ENCODE assay signal across 25 mouse cellular contexts in the genomic region with DNA sequence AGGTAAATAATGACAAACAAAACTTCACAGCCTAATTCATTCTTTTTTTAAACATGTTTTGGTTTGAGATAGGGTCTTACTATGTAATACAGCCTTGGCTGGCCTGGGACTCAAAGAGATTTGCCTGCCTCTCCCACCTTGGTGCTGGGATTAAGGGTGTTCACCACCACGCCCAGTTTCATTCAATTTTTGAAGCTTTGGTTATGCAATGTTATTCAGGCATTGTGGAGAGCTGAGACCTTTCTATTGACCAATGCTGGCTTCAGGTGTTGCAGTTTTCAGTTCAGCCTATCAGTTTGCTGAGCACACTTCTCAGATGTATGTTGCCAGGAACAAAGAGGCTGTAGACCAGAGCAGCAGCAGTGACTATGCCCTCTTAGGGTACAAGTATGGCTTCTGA. TPM values are rescaled to one million over a fixed set of nuclear protein-coding genes. Genes with fewer than 3 reads are reported as not detected.
DNase-seq lines count a peak whose midpoint lies in the region; ATAC-seq lines count a peak whose summit lies in the region.
"Had no signal": no experiment of that assay in that cellular context is flagged by ENCODE, and none has a peak within 500 bp of the region (broad histone marks: within the 10 kb centered on the region; RNA-seq: fewer than 3 reads in every experiment).

No protein-coding gene starts in this region.

- no peaks in the 10 kb centered on the region for H3K9me3 ChIP-seq in midbrain, embryonic 11.5 days (ENCODE audit: control insufficient read depth, low read length)
- no peaks in the 10 kb centered on the region for H3K9me3 ChIP-seq in midbrain, embryonic 16.5 days (replicated peaks; ENCODE audit: control insufficient read depth, low read length, poor library complexity, severe bottlenecking)
- H3K9me3 ChIP-seq: G1E had no signal

- no peaks in the 10 kb centered on the region for H3K36me3 ChIP-seq in midbrain, embryonic 11.5 days (ENCODE audit: control insufficient read depth, insufficient read depth, low read length)
- H3K36me3 ChIP-seq in midbrain, embryonic 16.5 days (ENCODE audit: control insufficient read depth, insufficient read depth, low read length) = no peaks in the 10 kb centered on the region

- H3K9ac ChIP-seq in midbrain, embryonic 11.5 days (ENCODE audit: low read length) = no peak overlapping the region
- no peak overlapping the region for H3K9ac ChIP-seq in midbrain, embryonic 16.5 days (ENCODE audit: low read depth, low read length)

- no peak overlapping the region for H3K4me3 ChIP-seq in midbrain, embryonic 11.5 days (ENCODE audit: low read depth, low read length)
- no peak overlapping the region for H3K4me3 ChIP-seq in midbrain, embryonic 16.5 days (ENCODE audit: low read depth, low read length)

- H3K4me1 ChIP-seq in midbrain, embryonic 11.5 days (ENCODE audit: control insufficient read depth, insufficient read depth, low read length) = no peaks in the 10 kb centered on the region; the same call in 1 of the 2 replicates
- H3K4me1 ChIP-seq in midbrain, embryonic 16.5 days (ENCODE audit: control insufficient read depth, insufficient read depth, low read length) = no peaks in the 10 kb centered on the region; the same call in 1 of the 2 replicates

- 90% methylated on average over 1 of the region's 1 CpGs for WGBS in midbrain, embryonic 11.5 days
- 92% methylated on average over 1 of the region's 1 CpGs for WGBS in midbrain, embryonic 16.5 days

- no peaks in the 10 kb centered on the region for H3K27me3 ChIP-seq in midbrain, embryonic 11.5 days (ENCODE audit: control insufficient read depth, insufficient read depth, low read length)
- no peaks in the 10 kb centered on the region for H3K27me3 ChIP-seq in midbrain, embryonic 16.5 days (ENCODE audit: control insufficient read depth, insufficient read depth, low read depth, low read length)
- H3K27me3 ChIP-seq: CH12.LX, Patski had no signal

- H3K4me2 ChIP-seq in midbrain, embryonic 11.5 days = no peak overlapping the region
- no peak overlapping the region for H3K4me2 ChIP-seq in midbrain, embryonic 16.5 days (ENCODE audit: low read length)

- peak; percentile 1 for DNase-seq in midbrain, embryonic 11.5 days (ENCODE audit: low spot score, missing footprints)
- DNase-seq in ES-CJ7 (ENCODE audit: low read depth, low spot score) (peak; percentile 16), R1 (ENCODE audit: low read depth, low spot score) (peak; percentile 54), ZHBTc4 (ENCODE audit: low read depth, low spot score) (peak; percentile 55)
- DNase-seq in frontal cortex, postnatal 36 days (ENCODE audit: low spot score in 2 of 2) = no peak
- DNase-seq in kidney, adult 18-20 months = no peak
- DNase-seq in left cerebral cortex, adult 11 months (ENCODE audit: low spot score) = no peak
- DNase-seq: adrenal gland, adult 2 months; adrenal gland, adult 8-10 months; adrenal gland, postnatal 10 days; adrenal gland, postnatal 14 days; adrenal gland, postnatal 25 days; adrenal gland, postnatal 36 days; B cell, adult 2 months; cerebellum, adult 11 months; cerebellum, adult 11-12 months; cerebellum, adult 18-20 months; cerebellum, adult 2 months; cerebellum, adult 8-10 months had no signal

- no peak for ATAC-seq in midbrain, embryonic 11.5 days (ENCODE audit: low FRiP score)
- ATAC-seq in midbrain, embryonic 16.5 days = no peak
- ATAC-seq: activated CD4-positive, CD25-positive, alpha-beta regulatory T cell, adult 4 months; CD4-positive, CD25-positive, alpha-beta regulatory T cell, adult 4 months; Patski had no signal

- H3K27ac ChIP-seq in midbrain, embryonic 11.5 days (ENCODE audit: low read depth, low read length) = no peak overlapping the region
- no peak overlapping the region for H3K27ac ChIP-seq in midbrain, embryonic 16.5 days (ENCODE audit: low read length)

RNA-seq across cellular contexts. Expression of gene Srgap2, which starts 28.9 kb away (rescaled TPM):
- 16.4 and 19.3 TPM in 2 replicates for polyA plus RNA-seq in midbrain, embryonic 11.5 days (2014; fragmentation: Nextera tagmentation; extraction: Ambion mirVana)
- 26.5 and 31.7 TPM in 2 replicates for polyA plus RNA-seq in midbrain, embryonic 16.5 days (2015; fragmentation: Nextera tagmentation; extraction: Ambion mirVana)

RNA-seq across cellular contexts. Expression of gene Fam72a, which starts 29.5 kb away (rescaled TPM):
- 4.5 and 4.7 TPM in 2 replicates for polyA plus RNA-seq in midbrain, embryonic 11.5 days (2014; fragmentation: Nextera tagmentation; extraction: Ambion mirVana)
- polyA plus RNA-seq in midbrain, embryonic 16.5 days (2015; fragmentation: Nextera tagmentation; extraction: Ambion mirVana) = 0.77 and 1.1 TPM in 2 replicates

Comparison
In these comparisons a context has a peak if more than half of its experiments do, and no peak if none do; other contexts are left out.
1. DNase-seq: peak in midbrain, embryonic 11.5 days (single experiment), ES-CJ7 (single experiment), R1 (single experiment) and ZHBTc4 (single experiment); none in frontal cortex, postnatal 36 days (0 of 2), kidney, adult 18-20 months (single experiment) and left cerebral cortex, adult 11 months (single experiment).